Mouse (Mus musculus): ENCODE measurements at regions not wholly inside any gene's neighbourhood (a gene's known extent, or its start where the extent isn't known, plus 50 kb on each side); places are given as distances from the start of the nearest gene placed in this dataset.

- no peak for TF ChIP-seq CTCF (IDR thresholded peaks at IDR 0.05; ENCODE audit: insufficient read depth, low read length)
- no peak for TF ChIP-seq POLR2A (IDR thresholded peaks at IDR 0.05; ENCODE audit: borderline replicate concordance, extremely low read depth, low read depth, low read length)
Observed at GRCm38 (mm10) chr4:124332416-124332815, 278.2 kb downstream of the 3100002H09Rik start.

All from lung, adult 2 months (tissue).